27 mouse cellular contexts compared by ENCODE assay signal in the genomic region with DNA sequence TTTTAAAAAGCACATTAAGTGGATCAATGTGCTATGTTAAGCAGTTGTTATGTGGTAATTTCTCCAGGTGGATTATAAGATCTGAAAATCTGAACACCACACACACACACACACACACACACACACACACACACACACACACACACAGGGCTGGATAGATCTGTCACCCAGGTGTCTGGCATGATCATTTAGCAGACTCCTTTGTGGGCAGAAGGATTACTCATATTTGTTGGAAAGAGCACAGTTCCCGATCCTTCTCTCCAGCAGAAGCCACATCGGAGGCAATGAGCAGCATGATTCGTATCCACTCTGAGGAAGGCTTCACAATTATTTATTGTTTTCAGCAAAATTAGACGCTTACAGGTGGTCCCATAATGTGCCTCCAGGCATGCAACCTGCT.
"Had no signal": no experiment of that assay in that cellular context is flagged by ENCODE, and none has a peak within 500 bp of the region (broad histone marks: within the 10 kb centered on the region; RNA-seq: fewer than 3 reads in every experiment).

No protein-coding gene starts in this region.

- H3K9ac ChIP-seq: heart, embryonic 12.5 days; hindbrain, embryonic 12.5 days; hindbrain, embryonic 15.5 days; intestine, embryonic 15.5 days; limb, embryonic 12.5 days; liver, embryonic 13.5 days; liver, embryonic 15.5 days; liver, postnatal 0 days had no signal

- H3K4me3 ChIP-seq: gastrocnemius, adult 2 months; heart, embryonic 10.5 days; heart, embryonic 12.5 days; hindbrain, embryonic 10.5 days; hindbrain, embryonic 12.5 days; hindbrain, embryonic 15.5 days; intestine, embryonic 15.5 days; left cerebral cortex, adult 2 months; limb, embryonic 10.5 days; limb, embryonic 12.5 days; liver, embryonic 13.5 days; liver, embryonic 15.5 days had no signal

- H3K4me2 ChIP-seq: heart, embryonic 12.5 days; hindbrain, embryonic 12.5 days; hindbrain, embryonic 15.5 days; intestine, embryonic 15.5 days; limb, embryonic 12.5 days; liver, embryonic 11.5 days; liver, embryonic 13.5 days; liver, embryonic 15.5 days had no signal

- H3K27ac ChIP-seq: gastrocnemius, adult 2 months; heart, embryonic 10.5 days; hindbrain, embryonic 10.5 days; hindbrain, embryonic 12.5 days; hindbrain, embryonic 15.5 days; intestine, embryonic 15.5 days; left cerebral cortex, adult 2 months; limb, embryonic 10.5 days; limb, embryonic 12.5 days; liver, embryonic 13.5 days; liver, embryonic 15.5 days had no signal

- H3K9me3 ChIP-seq: heart, embryonic 10.5 days; heart, embryonic 12.5 days; hindbrain, embryonic 10.5 days; hindbrain, embryonic 12.5 days; hindbrain, embryonic 15.5 days; intestine, embryonic 15.5 days; limb, embryonic 10.5 days; limb, embryonic 12.5 days; liver, embryonic 13.5 days; liver, embryonic 15.5 days had no signal

- H3K4me1 ChIP-seq: heart, embryonic 10.5 days; heart, embryonic 12.5 days; intestine, embryonic 15.5 days; liver, embryonic 13.5 days; liver, embryonic 15.5 days had no signal

- H3K36me3 ChIP-seq: heart, embryonic 10.5 days; heart, embryonic 12.5 days; hindbrain, embryonic 10.5 days; hindbrain, embryonic 12.5 days; hindbrain, embryonic 15.5 days; intestine, embryonic 15.5 days; limb, embryonic 10.5 days; limb, embryonic 12.5 days; liver, embryonic 13.5 days; liver, embryonic 15.5 days had no signal

- ATAC-seq: inflammation-experienced regulatory T-cells, adult 6 months; intestine, embryonic 15.5 days; intestine, postnatal 0 days; liver, postnatal 0 days had no signal

- DNase-seq: gastrocnemius, adult 2 months; gastrocnemius, postnatal 10 days; gastrocnemius, postnatal 25 days; heart, adult 18-20 months; heart, postnatal 10 days; heart, postnatal 4 days; kidney, adult 18-20 months; kidney, adult 8-10 months; kidney, postnatal 10 days; kidney, postnatal 25 days; kidney, postnatal 4 days; liver; liver, embryonic 13.5 days; liver, postnatal 0 days had no signal

- H3K27me3 ChIP-seq: heart, embryonic 12.5 days; hindbrain, embryonic 12.5 days; hindbrain, embryonic 15.5 days; intestine, embryonic 15.5 days; limb, embryonic 12.5 days; liver, embryonic 13.5 days; liver, embryonic 15.5 days had no signal
